Mouse (Mus musculus) MEL (cell line): ENCODE measurements at regions not wholly inside any gene's neighbourhood (a gene's known extent, or its start where the extent isn't known, plus 50 kb on each side); places are given as distances from the start of the nearest gene placed in this dataset.

Source experiments
- DNase-seq: peaks from one replicate; pipeline ENCODE4 v3.0.0; 2011; ENCODE audit warnings: low read depth, low spot score
- H3K27ac ChIP-seq: 2 replicates; pipeline ENCODE4 v1.5.1; 2012; ENCODE audit warnings: low read depth, mild to moderate bottlenecking, control low read depth, low read length, moderate library complexity; ENCODE audit not compliant: control insufficient read depth
- H3K27me3 ChIP-seq, 2 experiments: fragments of 150-350 bp in 1 of 2; sonication (generic) in 1 of 2; 2 replicates each; pipeline ENCODE4 v1.6.1; 2012; ENCODE audit warnings: low read length in 2 of 2, mild to moderate bottlenecking in 2 of 2, improper control_type of control experiment in 1 of 2, moderate library complexity in 1 of 2; ENCODE audit not compliant: insufficient read depth in 2 of 2, control insufficient read depth in 1 of 2
- H3K36me3 ChIP-seq, 2 experiments: 2 replicates each; pipeline ENCODE4 v1.6.1; 2012 to 2014; ENCODE audit warnings: low read length in 2 of 2, improper control_type of control experiment in 1 of 2, inconsistent platforms in 1 of 2, mild to moderate bottlenecking in 1 of 2; ENCODE audit not compliant: insufficient read depth in 2 of 2, control insufficient read depth in 1 of 2
- H3K4me1 ChIP-seq, 2 experiments: fragments of 150-350 bp in 1 of 2; sonication (generic) in 1 of 2; 2 replicates each; pipeline ENCODE4 v1.6.1; 2012; ENCODE audit warnings: low read length in 2 of 2, improper control_type of control experiment in 1 of 2, mild to moderate bottlenecking in 1 of 2; ENCODE audit not compliant: insufficient read depth in 2 of 2, control insufficient read depth in 1 of 2
- H3K4me3 ChIP-seq, 2 experiments: fragments of 150-350 bp in 1 of 2; sonication (generic) in 1 of 2; 2 replicates each; pipeline ENCODE4 v1.5.1; 2012; ENCODE audit warnings: low read depth in 2 of 2, low read length in 2 of 2, mild to moderate bottlenecking in 2 of 2, moderate library complexity in 2 of 2, control low read depth in 1 of 2, improper control_type of control experiment in 1 of 2; ENCODE audit not compliant: control insufficient read depth in 1 of 2, insufficient read depth in 1 of 2
- H3K79me2 ChIP-seq: 2 replicates; pipeline ENCODE4 v1.6.1; 2012; ENCODE audit warnings: mild to moderate bottlenecking, low read length, moderate library complexity; ENCODE audit not compliant: control insufficient read depth, poor library complexity, insufficient read depth
- H3K9ac ChIP-seq: 2 replicates; pipeline ENCODE4 v1.6.1; 2012; ENCODE audit warnings: low read depth, mild to moderate bottlenecking, control low read depth, low read length, moderate library complexity; ENCODE audit not compliant: control insufficient read depth, poor library complexity, severe bottlenecking
- H3K9me3 ChIP-seq: fragments of 150-350 bp; sonication (generic); replicated peaks from 2 replicates; pipeline ENCODE4 v1.6.1; 2012; ENCODE audit warnings: mild to moderate bottlenecking, low read length, improper control_type of control experiment, moderate library complexity; ENCODE audit not compliant: insufficient read depth
- E2F4 ChIP-seq: IDR thresholded peaks from 2 replicates; pipeline ENCODE4 v1.6.1; 2011; ENCODE audit warnings: low read depth, low read length, improper control_type of control experiment, borderline replicate concordance
- ELF1 ChIP-seq: IDR thresholded peaks from 2 replicates; pipeline ENCODE4 v1.6.1; 2014; ENCODE audit warnings: low read depth, mild to moderate bottlenecking, inconsistent platforms, low read length, improper control_type of control experiment, moderate library complexity
- EP300 ChIP-seq, 2 experiments: IDR thresholded peaks; 2 replicates each; pipeline ENCODE4 v1.6.1; 2011; ENCODE audit warnings: improper control_type of control experiment in 2 of 2, low read length in 2 of 2, low read depth in 1 of 2, mild to moderate bottlenecking in 1 of 2
- KAT2A ChIP-seq: conservative IDR thresholded peaks from 2 replicates; pipeline ENCODE4 v1.6.1; 2012; ENCODE audit warnings: low read depth, low read length, improper control_type of control experiment, inconsistent platforms
- MAFK ChIP-seq: IDR thresholded peaks from 2 replicates; pipeline ENCODE4 v1.6.1; 2011; ENCODE audit warnings: low read depth, mild to moderate bottlenecking, low read length, improper control_type of control experiment, borderline replicate concordance
- MAZ ChIP-seq: IDR thresholded peaks from 2 replicates; pipeline ENCODE4 v1.6.1; 2012; ENCODE audit warnings: low read depth, mild to moderate bottlenecking, inconsistent platforms, low read length, improper control_type of control experiment
- MYB ChIP-seq: IDR thresholded peaks from 2 replicates; pipeline ENCODE4 v1.6.1; 2011; ENCODE audit warnings: mild to moderate bottlenecking, low read depth, low read length, improper control_type of control experiment
- MYC ChIP-seq: IDR thresholded peaks from 2 replicates; pipeline ENCODE4 v1.6.1; 2011; ENCODE audit warnings: low read depth, mild to moderate bottlenecking, low read length, improper control_type of control experiment, moderate library complexity
- RAD21 ChIP-seq: IDR thresholded peaks from 2 replicates; pipeline ENCODE4 v1.6.1; 2011; ENCODE audit warnings: mild to moderate bottlenecking, low read depth, low read length, improper control_type of control experiment
- SIN3A ChIP-seq: IDR thresholded peaks from 2 replicates; pipeline ENCODE4 v1.6.1; 2012; ENCODE audit warnings: low read length, improper control_type of control experiment, inconsistent platforms
- TAL1 ChIP-seq: IDR thresholded peaks from 2 replicates; pipeline ENCODE4 v1.6.1; 2012; ENCODE audit warnings: mild to moderate bottlenecking, inconsistent platforms, low read length, moderate library complexity, mixed read lengths
- ZC3H11A ChIP-seq: IDR thresholded peaks from 2 replicates; pipeline ENCODE4 v1.6.1; 2012; ENCODE audit warnings: low read depth, mild to moderate bottlenecking, inconsistent platforms, low read length, improper control_type of control experiment
- ZMIZ1 ChIP-seq: IDR thresholded peaks from 2 replicates; pipeline ENCODE4 v1.6.1; 2012; ENCODE audit warnings: low read depth, mild to moderate bottlenecking, inconsistent platforms, low read length, improper control_type of control experiment, moderate library complexity
- ZNF384 ChIP-seq: IDR thresholded peaks from 2 replicates; pipeline ENCODE4 v1.6.1; 2012; ENCODE audit warnings: low read depth, mild to moderate bottlenecking, inconsistent platforms, low read length, improper control_type of control experiment

DNA sequence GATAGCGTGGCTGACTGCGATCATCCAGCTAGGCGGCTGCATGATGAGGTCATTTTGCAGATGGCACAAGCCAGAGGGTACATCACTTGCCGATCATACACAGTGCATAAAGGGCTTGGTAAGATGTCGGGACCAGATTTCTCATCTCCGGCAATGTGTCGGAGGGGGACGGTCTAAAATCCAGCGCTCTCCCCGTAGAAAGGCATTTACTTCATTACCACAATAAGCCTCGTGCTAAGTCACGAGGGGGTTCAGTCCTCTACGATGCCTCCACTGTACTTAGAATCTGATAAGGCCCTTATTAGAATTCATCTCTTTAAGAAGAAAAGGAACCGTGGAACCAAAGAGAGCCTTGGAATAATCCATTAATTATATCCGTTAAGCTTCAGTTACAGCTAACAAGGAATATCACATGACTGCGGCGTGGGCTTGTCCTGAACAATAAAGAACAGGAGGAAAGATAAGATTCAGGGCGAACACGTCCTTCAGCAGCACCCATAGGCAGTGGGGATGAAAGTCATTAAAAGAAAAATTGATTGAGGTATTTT, 52.3 kb upstream of the Atrnl1 start:
- peaks cover 0 to 2% of the 10 kb centered on the region in 2 experiments; a peak in 2 of 4 replicates for H3K27me3 ChIP-seq
- no peaks in the 10 kb centered on the region; a peak in 1 of 4 replicates for H3K4me1 ChIP-seq
- H3K36me3 ChIP-seq: no peaks in the 10 kb centered on the region
- DNase-seq: no peak
- H3K4me3 ChIP-seq: no peak overlapping the region
- no peak overlapping the region for H3K27ac ChIP-seq
- no peak overlapping the region for H3K9ac ChIP-seq
- no peaks in the 10 kb centered on the region for H3K79me2 ChIP-seq
- TF ChIP-seq SIN3A (no peak), MYC (no peak), MAZ (no peak), MYB (no peak), TAL1 (no peak), ELF1 (no peak), EP300 (IDR thresholded peaks at IDR 0.05; ENCODE audit: low read depth in 1 of 2, low read length in 2 of 2) (no peak), E2F4 (no peak), RAD21 (no peak), ZNF384 (no peak)
- no peaks in the 10 kb centered on the region; the same call in 1 of the 2 replicates for H3K9me3 ChIP-seq

DNA sequence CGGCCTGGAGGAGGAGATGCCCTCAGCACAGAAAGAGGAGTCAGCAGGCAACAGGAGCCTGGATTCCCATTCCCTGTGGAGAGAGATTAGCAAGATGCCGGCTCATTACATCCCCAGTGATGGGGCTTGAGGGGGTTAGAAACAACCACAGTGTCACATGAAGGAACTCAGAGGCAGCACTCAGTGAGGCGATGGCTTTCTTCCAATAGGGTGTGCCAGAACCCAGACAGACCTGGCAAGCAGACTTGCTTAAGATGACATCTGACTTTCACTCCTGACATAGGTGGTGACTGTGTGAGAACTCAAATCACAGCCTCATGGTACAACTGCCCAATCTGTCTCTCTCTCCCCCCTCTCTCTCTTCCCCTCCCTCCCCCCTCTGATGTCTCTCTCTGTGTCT, 50.1 kb upstream of the Atrnl1 start:
- no peaks in the 10 kb centered on the region; a peak in 1 of 4 replicates for H3K4me1 ChIP-seq
- H3K4me3 ChIP-seq: no peak overlapping the region
- H3K27ac ChIP-seq: no peak overlapping the region
- no peak for TF ChIP-seq ZC3H11A
- TF ChIP-seq ZMIZ1: no peak
- no peak for TF ChIP-seq KAT2A
- no peak for TF ChIP-seq MAFK
- peak; percentile 44 for DNase-seq
- no peaks in the 10 kb centered on the region for H3K79me2 ChIP-seq
- H3K27me3 ChIP-seq: peaks cover 0 to 3% of the 10 kb centered on the region in 2 experiments; a peak in 1 of 4 replicates
- H3K9ac ChIP-seq: no peak overlapping the region
- no peaks in the 10 kb centered on the region; the same call in 1 of the 2 replicates for H3K9me3 ChIP-seq
- H3K36me3 ChIP-seq: no peaks in the 10 kb centered on the region
